Mouse (Mus musculus): ENCODE results near the gene Tnr. TPM values are rescaled to one million over a fixed set of nuclear protein-coding genes. Genes with fewer than 3 reads are reported as not detected.

Gene Tnr
- polyA plus RNA-seq, 1 experiment from 2014 or later, result 1.7 TPM

DNA sequence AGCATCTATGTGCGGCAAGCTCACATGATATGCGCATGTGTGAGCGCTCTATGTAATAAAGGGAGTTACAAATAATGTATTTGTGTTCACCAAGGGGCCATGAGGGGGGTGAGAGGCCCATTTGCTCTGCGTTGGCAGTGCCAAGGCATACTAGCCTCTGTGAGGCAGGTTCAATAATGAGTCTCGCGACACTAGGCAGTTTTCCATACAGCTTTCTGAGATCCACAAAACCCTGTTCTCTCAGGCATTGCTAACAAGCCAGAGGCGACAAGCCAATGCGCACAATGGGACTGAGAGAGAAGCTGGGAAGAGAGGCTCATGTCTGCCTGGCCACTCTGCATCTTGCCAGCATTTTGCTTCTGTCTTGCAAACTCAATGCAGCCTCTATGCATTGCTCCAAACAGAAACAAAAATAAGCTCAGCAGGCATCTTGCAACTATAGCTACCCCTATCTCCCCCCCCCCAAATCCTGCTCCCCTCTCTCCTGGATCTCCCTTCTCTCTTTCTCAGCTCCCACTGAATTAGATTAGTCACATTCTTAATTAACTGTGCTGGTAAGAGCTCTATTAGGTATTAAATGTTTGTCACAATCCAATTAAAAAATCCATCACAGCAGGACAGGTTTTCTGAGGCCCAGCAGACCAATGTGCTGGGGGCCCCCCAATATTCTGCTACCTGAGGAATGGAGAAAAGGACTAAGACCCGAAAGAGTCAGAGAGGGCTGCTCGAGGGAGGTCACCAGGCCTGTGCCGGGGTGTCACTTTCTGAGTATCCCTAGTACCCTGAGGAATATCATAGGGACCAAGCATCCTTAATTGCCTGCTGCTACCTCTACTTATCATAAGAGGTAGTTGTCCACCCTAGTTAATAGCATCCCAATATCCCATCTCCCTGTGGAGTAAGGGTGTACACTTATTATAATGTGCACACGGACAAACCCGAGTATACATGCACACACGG is 70.8 kb downstream of the Tnr start:
- Histone ChIP-seq H3K9ac (ENCODE audit: low read length) (no peak overlapping the region), H3K27ac (ENCODE audit: low read depth) (no peak overlapping the region), H3K4me1 (replicated peaks; ENCODE audit: control insufficient read depth, insufficient read depth, low read length) (no peaks in the 10 kb centered on the region), H3K4me2 (ENCODE audit: low read length) (no peak overlapping the region), H3K27me3 (replicated peaks; ENCODE audit: control insufficient read depth, insufficient read depth, low read length) (no peaks in the 10 kb centered on the region), H3K9me3 (ENCODE audit: control insufficient read depth, low read length) (no peaks in the 10 kb centered on the region), H3K36me3 (ENCODE audit: control insufficient read depth, insufficient read depth, low read length) (no peaks in the 10 kb centered on the region), H3K4me3 (ENCODE audit: low read depth, low read length) (no peak overlapping the region)
- ATAC-seq (replicated peaks; ENCODE audit: low FRiP score, low TSS enrichment, low read depth) (no peak), DNase-seq (ENCODE audit: low spot score) (no peak)
- WGBS, result 87% methylated on average over 14 of the region's 14 CpGs

DNA sequence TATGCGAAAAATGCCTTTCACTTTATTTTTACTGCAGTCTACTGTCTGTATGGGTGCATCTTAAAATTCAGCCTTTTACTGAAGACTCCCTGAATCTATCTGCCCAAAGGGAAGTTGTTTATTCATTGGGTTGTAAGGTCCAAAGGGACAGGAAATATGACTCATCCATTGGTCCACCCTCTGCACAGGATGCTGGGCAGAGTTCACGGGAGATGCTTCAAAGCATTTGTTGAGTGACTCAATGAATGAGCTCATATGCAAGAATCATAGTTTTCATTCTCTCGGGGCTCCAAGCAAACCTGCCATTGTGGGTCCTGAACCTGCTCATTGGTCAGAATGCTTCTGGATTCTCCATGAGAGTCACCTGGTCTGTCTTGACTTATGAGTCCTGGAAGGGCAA is 72.2 kb downstream of the Tnr start:
- H3K27me3 ChIP-seq (replicated peaks; ENCODE audit: control insufficient read depth, insufficient read depth, low read length), result no peaks in the 10 kb centered on the region
- no peak overlapping the region for H3K27ac ChIP-seq (ENCODE audit: low read depth)
- DNase-seq (ENCODE audit: low spot score) (no peak), ATAC-seq (replicated peaks; ENCODE audit: low FRiP score, low TSS enrichment, low read depth) (no peak)
- H3K9ac ChIP-seq (ENCODE audit: low read length), result no peak overlapping the region
- H3K4me3 ChIP-seq (ENCODE audit: low read depth, low read length), result no peak overlapping the region
- no peak overlapping the region for H3K4me2 ChIP-seq (ENCODE audit: low read length)
- no peaks in the 10 kb centered on the region for H3K36me3 ChIP-seq (ENCODE audit: control insufficient read depth, insufficient read depth, low read length)
- no peaks in the 10 kb centered on the region for H3K4me1 ChIP-seq (replicated peaks; ENCODE audit: control insufficient read depth, insufficient read depth, low read length)
- H3K9me3 ChIP-seq (ENCODE audit: control insufficient read depth, low read length), result no peaks in the 10 kb centered on the region
- 73% methylated on average over 3 of the region's 3 CpGs for WGBS

DNA sequence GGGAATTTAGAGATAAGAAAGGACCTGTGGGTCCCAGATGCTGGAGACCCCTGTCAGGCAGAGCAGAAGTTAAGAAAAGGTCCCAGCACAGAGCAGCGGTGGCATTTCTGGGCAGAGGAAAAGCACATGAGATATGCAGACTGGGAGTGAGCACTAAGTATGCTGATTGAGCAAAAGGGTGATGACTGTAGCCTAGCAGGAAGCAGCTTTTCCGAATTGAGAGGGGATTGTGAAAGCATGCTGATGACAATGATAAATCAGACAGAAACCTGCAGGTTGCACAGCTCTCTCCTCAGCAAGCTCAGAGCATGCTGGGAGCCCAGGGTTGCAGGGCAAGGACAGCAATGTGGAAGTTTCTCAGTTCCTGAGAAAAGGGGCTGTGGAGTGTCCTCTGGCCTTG is 73.1 kb downstream of the Tnr start:
- no peak for ATAC-seq (replicated peaks; ENCODE audit: low FRiP score, low TSS enrichment, low read depth)
- no peaks in the 10 kb centered on the region for H3K27me3 ChIP-seq (replicated peaks; ENCODE audit: control insufficient read depth, insufficient read depth, low read length)
- WGBS, result 41% methylated on average over 2 of the region's 2 CpGs

DNA sequence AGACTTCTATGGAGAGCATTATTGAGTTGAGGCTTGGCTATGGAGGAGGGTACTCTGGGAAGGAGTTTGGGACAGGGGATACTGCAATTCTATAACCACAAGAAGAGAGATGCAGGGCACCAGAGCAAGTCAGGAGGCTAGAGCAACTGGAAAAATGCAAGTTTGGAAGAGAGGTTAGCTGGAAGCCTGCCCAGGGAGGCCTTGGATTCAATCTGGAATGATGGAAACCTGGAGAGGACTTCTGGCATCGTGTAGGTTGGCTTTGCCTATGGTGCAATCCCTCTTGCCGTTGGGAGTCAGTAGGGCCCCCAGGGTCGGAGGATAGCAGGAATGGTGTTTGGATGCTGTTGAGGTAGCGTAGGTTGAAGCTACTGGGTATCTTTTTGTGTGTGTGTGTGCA is 90.0 kb downstream of the Tnr start:
- 93% methylated on average over 4 of the region's 4 CpGs for WGBS
- no peak overlapping the region for H3K27ac ChIP-seq (ENCODE audit: low read depth)
- no peaks in the 10 kb centered on the region for H3K36me3 ChIP-seq (ENCODE audit: control insufficient read depth, insufficient read depth, low read length)
- DNase-seq (ENCODE audit: low spot score), result no peak
- no peak overlapping the region for H3K9ac ChIP-seq (ENCODE audit: low read length)
- no peak for ATAC-seq (replicated peaks; ENCODE audit: low FRiP score, low TSS enrichment, low read depth)
- H3K27me3 ChIP-seq (replicated peaks; ENCODE audit: control insufficient read depth, insufficient read depth, low read length), result no peaks in the 10 kb centered on the region
- H3K9me3 ChIP-seq (ENCODE audit: control insufficient read depth, low read length), result no peaks in the 10 kb centered on the region
- H3K4me2 ChIP-seq (ENCODE audit: low read length), result no peak overlapping the region
- H3K4me1 ChIP-seq (replicated peaks; ENCODE audit: control insufficient read depth, insufficient read depth, low read length), result no peaks in the 10 kb centered on the region
- no peak overlapping the region for H3K4me3 ChIP-seq (ENCODE audit: low read depth, low read length)

More for the DNA sequence above, 73.1 kb downstream of the Tnr start:
- H3K4me2 ChIP-seq (ENCODE audit: low read length), result no peak overlapping the region
- no peak overlapping the region for H3K27ac ChIP-seq (ENCODE audit: low read depth)
- H3K4me3 ChIP-seq (ENCODE audit: low read depth, low read length), result no peak overlapping the region
- H3K9me3 ChIP-seq (ENCODE audit: control insufficient read depth, low read length), result no peaks in the 10 kb centered on the region
- no peaks in the 10 kb centered on the region for H3K4me1 ChIP-seq (replicated peaks; ENCODE audit: control insufficient read depth, insufficient read depth, low read length)
- H3K9ac ChIP-seq (ENCODE audit: low read length), result no peak overlapping the region
- no peak for DNase-seq (ENCODE audit: low spot score)
- H3K36me3 ChIP-seq (ENCODE audit: control insufficient read depth, insufficient read depth, low read length), result no peaks in the 10 kb centered on the region

DNA sequence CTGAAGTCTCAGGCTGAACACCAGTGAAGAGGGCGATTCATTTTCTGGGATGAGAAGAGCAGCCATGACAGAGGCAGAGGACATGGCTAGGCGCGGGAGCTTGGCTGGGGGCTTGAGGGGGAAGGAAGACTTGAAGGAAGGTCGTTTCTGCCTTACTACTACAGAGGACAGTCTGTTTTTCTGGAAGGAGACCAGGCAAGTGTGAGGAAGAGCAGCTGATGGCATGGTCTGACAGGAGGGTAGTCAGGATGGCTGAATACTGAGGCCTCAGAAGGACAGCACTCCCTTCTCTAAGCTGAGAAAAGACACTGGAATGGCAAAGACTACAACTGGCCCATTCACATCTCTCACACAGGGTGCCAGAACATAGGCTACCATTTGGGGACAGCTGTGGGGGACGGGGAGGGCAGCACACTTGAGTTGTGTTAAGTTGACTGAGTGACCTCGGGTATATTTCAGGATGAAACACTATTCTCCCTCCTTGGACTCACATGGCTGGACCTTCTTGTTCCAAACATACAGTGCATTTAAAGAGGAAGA is 90.6 kb downstream of the Tnr start:
- no peak overlapping the region for H3K4me3 ChIP-seq (ENCODE audit: low read depth, low read length)
- no peaks in the 10 kb centered on the region for H3K36me3 ChIP-seq (ENCODE audit: control insufficient read depth, insufficient read depth, low read length)
- no peak overlapping the region for H3K27ac ChIP-seq (ENCODE audit: low read depth)
- no peaks in the 10 kb centered on the region for H3K9me3 ChIP-seq (ENCODE audit: control insufficient read depth, low read length)
- DNase-seq (ENCODE audit: low spot score), result no peak
- H3K4me2 ChIP-seq (ENCODE audit: low read length), result no peak overlapping the region
- 71% methylated on average over 6 of the region's 6 CpGs for WGBS
- H3K9ac ChIP-seq (ENCODE audit: low read length), result no peak overlapping the region
- H3K27me3 ChIP-seq (replicated peaks; ENCODE audit: control insufficient read depth, insufficient read depth, low read length), result no peaks in the 10 kb centered on the region
- H3K4me1 ChIP-seq (replicated peaks; ENCODE audit: control insufficient read depth, insufficient read depth, low read length), result no peaks in the 10 kb centered on the region
- ATAC-seq (replicated peaks; ENCODE audit: low FRiP score, low TSS enrichment, low read depth), result no peak

DNA sequence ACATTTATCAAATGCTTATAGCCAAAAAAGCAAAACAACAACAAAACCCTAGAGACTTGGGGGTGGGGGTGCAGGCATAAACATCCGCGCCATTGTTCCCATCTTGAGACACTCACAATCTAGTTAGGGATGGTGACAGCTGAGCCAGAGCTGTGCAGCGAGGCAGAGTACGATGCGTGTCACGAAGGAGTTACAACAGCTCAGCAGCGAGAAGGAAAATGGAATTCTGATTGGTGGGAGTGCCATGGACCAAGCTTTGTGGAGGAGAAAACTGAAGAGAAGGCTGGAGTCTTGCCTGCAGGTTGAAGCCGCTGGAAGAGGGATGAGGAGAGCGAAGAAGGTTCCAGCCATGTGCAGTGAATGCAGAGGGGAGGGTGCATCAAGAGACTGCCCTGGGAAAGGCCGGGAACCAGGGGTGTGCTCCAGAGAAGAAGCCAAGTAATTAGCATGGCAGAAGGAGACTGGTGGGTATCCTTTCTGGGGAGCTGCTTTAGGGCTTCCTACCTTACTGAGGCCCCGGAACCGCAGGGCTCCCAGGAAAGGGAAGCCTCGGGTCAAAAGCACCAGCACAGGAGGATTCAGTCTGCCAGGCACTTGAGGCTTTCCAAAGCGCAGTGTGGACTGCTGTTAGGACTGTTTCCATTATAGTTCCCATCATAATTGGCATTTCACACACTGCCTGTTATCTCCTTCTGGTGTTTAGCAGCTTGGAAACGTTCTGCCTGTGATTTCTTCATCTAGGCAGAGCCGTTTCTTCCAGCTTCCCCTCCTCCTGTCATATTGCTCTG is 91.3 kb downstream of the Tnr start:
- H3K4me1 ChIP-seq (replicated peaks; ENCODE audit: control insufficient read depth, insufficient read depth, low read length), result no peaks in the 10 kb centered on the region
- no peaks in the 10 kb centered on the region for H3K36me3 ChIP-seq (ENCODE audit: control insufficient read depth, insufficient read depth, low read length)
- H3K27ac ChIP-seq (ENCODE audit: low read depth), result no peak overlapping the region
- no peak overlapping the region for H3K9ac ChIP-seq (ENCODE audit: low read length)
- no peaks in the 10 kb centered on the region for H3K9me3 ChIP-seq (ENCODE audit: control insufficient read depth, low read length)
- ATAC-seq (replicated peaks; ENCODE audit: low FRiP score, low TSS enrichment, low read depth) (no peak), DNase-seq (ENCODE audit: low spot score) (no peak)
- H3K4me2 ChIP-seq (ENCODE audit: low read length), result no peak overlapping the region
- no peak overlapping the region for H3K4me3 ChIP-seq (ENCODE audit: low read depth, low read length)
- no peaks in the 10 kb centered on the region for H3K27me3 ChIP-seq (replicated peaks; ENCODE audit: control insufficient read depth, insufficient read depth, low read length)
- WGBS, result 69% methylated on average over 16 of the region's 16 CpGs

DNA sequence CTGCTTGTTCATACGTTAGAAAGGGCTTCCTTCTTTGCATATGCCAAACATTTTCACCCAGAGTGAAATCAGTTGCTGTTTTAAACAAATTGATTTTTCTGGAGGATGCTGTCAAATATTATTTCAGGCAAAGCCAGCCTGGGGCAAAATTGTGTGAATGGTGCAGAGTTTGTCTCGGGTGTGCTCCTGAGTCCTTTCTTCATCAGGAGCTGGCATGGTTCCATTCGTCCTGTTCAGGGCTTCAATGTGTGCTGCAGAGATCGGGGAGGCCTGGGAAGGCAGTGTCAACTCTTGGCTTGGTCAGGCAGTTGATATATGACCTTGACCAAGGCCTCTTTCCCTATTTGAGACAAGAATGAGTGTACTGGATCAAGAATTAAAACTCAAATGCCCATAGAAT is 92.1 kb downstream of the Tnr start:
- ATAC-seq (replicated peaks; ENCODE audit: low FRiP score, low TSS enrichment, low read depth) (no peak), DNase-seq (ENCODE audit: low spot score) (no peak)
- Histone ChIP-seq H3K9me3 (ENCODE audit: control insufficient read depth, low read length) (no peaks in the 10 kb centered on the region), H3K9ac (ENCODE audit: low read length) (no peak overlapping the region), H3K4me1 (replicated peaks; ENCODE audit: control insufficient read depth, insufficient read depth, low read length) (no peaks in the 10 kb centered on the region), H3K4me3 (ENCODE audit: low read depth, low read length) (no peak overlapping the region), H3K27me3 (replicated peaks; ENCODE audit: control insufficient read depth, insufficient read depth, low read length) (no peaks in the 10 kb centered on the region), H3K36me3 (ENCODE audit: control insufficient read depth, insufficient read depth, low read length) (no peaks in the 10 kb centered on the region), H3K27ac (ENCODE audit: low read depth) (no peak overlapping the region), H3K4me2 (ENCODE audit: low read length) (no peak overlapping the region)
- 69% methylated on average over 4 of the region's 4 CpGs for WGBS

DNA sequence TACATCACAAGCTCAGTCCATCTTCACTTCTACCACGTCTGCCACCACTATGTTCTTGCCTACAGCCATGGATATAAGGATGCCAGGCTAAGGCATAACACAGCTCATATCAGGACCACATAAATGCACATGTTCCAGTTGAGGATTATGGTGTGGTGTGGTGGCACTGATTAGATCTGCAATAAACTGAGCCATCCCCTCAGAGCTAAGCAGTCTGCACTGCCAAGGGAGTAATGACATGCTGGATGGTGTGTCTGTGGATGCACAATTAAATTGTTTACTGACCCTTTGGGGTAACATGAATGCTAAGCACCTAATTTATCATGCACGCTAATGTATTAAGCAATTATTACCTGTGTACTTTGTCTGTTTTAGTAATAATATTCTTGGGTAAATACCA is 95.6 kb downstream of the Tnr start:
- Histone ChIP-seq H3K27me3 (replicated peaks; ENCODE audit: control insufficient read depth, insufficient read depth, low read length) (no peaks in the 10 kb centered on the region), H3K4me1 (replicated peaks; ENCODE audit: control insufficient read depth, insufficient read depth, low read length) (no peaks in the 10 kb centered on the region), H3K9me3 (ENCODE audit: control insufficient read depth, low read length) (no peaks in the 10 kb centered on the region), H3K9ac (ENCODE audit: low read length) (no peak overlapping the region), H3K27ac (ENCODE audit: low read depth) (no peak overlapping the region), H3K4me2 (ENCODE audit: low read length) (no peak overlapping the region), H3K36me3 (ENCODE audit: control insufficient read depth, insufficient read depth, low read length) (no peaks in the 10 kb centered on the region), H3K4me3 (ENCODE audit: low read depth, low read length) (no peak overlapping the region)
- no peak for DNase-seq (ENCODE audit: low spot score)
- ATAC-seq (replicated peaks; ENCODE audit: low FRiP score, low TSS enrichment, low read depth), result no peak
- 83% methylated on average over 2 of the region's 2 CpGs for WGBS

Data from intestine, embryonic 14.5 days (tissue).